Mouse (Mus musculus): ENCODE data around the gene Phospho2.

DNA sequence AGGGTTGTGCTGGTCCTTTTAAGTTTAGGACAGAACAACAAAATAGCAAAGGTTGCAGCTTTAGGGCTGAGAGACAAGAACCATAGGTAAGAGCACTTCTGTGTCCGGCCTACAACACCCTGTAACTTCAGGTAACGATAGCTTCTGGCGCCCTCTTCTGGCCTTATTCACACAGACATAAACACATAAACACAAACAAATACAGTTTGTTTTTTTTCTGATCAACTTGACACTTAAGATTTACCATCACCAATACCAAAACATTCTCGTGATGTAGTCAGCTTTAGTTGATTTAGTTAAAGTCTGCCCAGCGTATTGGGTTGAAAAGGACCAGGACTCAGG lies 10.6 kb upstream of the Phospho2 start:
- TF ChIP-seq CTCF (IDR thresholded peaks at IDR 0.05; ENCODE audit: control insufficient read depth, insufficient read depth, insufficient replicate concordance, low read depth, low read length) (no peak), POLR2A (IDR thresholded peaks at IDR 0.05; ENCODE audit: control insufficient read depth, low read depth, low read length) (no peak)

Data from testis, adult 2 months (tissue).